Mouse (Mus musculus) bone marrow, adult 2 months (tissue): Measurements from ENCODE around the gene Smtnl1.

ENCODE experiments used
- CTCF ChIP-seq: fragments of 200-500 bp; IDR thresholded peaks from 2 replicates; pipeline ENCODE4 v1.5.1; 2011; ENCODE audit warnings: low read length, control low read depth; ENCODE audit not compliant: control insufficient read depth, insufficient read depth
- POLR2A ChIP-seq: fragments of 200-500 bp; IDR thresholded peaks from 2 replicates; pipeline ENCODE4 v1.6.1; 2011; ENCODE audit warnings: low read depth, mild to moderate bottlenecking, control low read depth, low read length, borderline replicate concordance; ENCODE audit not compliant: control insufficient read depth

DNA sequence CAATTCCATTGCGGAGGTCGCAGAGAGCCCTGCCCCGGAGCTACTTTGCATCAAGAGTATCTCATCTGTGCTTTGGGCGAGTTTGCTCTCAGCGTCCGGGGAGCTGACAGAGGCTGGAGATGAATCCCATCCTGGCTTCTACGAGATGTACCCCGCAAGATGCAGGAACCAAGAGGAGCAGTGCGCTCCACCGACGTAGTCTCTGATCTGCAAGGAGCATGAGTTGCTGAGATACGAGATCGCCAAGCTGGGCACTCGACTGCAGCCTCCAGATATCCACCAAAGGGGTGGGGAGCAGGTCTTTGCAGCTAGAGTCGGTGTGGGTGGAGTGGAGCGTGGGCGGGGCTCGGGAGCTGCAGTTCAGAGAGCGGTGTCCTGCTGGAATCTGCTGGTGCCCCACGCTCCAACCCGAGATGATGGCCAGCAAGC lies 23.9 kb downstream of the Smtnl1 start, which contains the start of gene Ube2l6:
- TF ChIP-seq POLR2A (peak; percentile 84; the same call in 1 of the 2 replicates), CTCF (no peak)
